Mouse (Mus musculus) adrenal gland, postnatal 14 days (tissue): ENCODE results near the gene Mctp1. TPM values are rescaled to one million over a fixed set of nuclear protein-coding genes. Genes with fewer than 3 reads are reported as not detected.

Experiments used
- DNase-seq: peaks from one replicate; pipeline ENCODE4 v3.0.0; 2021; ENCODE audit warnings: mixed read lengths
- total RNA-seq: library from RNA; stranded (reverse); gene quantifications from 2 replicates; pipeline ENCODE4 v1.2.3, GENCODE M21; 2021

The Mctp1 gene
- total RNA-seq, 1 experiment from 2014 or later: 1.8 TPM

DNA sequence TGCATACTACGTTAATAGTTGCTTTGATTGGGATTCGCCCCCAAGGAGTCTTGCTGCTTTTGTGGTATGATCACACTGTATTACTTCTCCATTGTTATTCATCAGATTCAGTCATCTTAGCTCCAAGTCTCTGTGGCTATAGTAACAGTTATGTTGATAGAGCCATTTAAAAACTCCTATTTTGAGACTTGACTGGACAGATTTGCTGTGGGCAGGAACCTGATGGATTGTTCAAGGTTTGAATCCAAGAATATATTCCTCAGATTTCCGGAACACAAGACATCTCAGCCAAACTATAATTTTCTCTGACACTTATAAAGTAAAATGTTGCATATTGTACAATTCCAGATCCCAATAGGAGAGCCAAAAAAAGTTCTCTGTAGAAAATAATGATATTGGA, 443.4 kb downstream of the Mctp1 start:
- DNase-seq: no peak

DNA sequence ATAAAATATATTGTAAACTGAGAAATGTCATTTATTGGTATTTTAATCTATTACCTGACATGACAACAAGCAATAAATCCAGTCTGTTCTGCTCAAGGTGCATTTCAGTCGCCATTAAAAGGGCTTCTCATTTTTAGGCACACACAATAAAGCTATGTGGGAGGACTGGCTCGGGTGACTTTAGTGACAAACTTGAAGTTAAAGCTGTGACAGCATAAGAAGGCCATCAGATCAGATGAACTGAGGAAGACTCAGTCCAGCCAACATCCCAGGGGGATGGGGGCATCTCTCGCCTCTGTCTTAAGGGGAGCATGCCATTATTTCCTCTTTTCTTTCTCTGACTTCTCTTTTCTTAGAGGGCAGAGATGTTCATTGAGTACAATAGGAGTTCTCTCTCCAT, 453.7 kb downstream of the Mctp1 start:
- DNase-seq: no peak

DNA sequence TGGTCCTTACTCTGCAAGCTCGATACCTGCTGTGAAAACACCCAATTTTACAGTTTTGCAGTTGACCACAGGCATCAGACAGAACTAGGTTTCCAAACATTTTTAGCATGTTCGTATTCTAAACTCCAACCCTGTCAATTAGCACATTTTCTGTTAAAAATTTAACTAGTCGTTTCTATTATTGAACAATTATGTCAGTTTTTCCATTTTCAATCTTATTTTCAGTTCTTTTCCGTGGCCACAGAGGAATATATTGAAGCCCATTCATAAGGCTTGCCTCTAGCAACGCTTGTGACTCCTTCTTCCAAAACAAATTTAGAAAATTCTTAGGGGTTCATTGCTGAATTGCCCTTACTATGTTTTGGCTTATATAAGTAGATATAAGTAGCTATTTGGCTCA, 456.4 kb downstream of the Mctp1 start:
- DNase-seq: no peak

DNA sequence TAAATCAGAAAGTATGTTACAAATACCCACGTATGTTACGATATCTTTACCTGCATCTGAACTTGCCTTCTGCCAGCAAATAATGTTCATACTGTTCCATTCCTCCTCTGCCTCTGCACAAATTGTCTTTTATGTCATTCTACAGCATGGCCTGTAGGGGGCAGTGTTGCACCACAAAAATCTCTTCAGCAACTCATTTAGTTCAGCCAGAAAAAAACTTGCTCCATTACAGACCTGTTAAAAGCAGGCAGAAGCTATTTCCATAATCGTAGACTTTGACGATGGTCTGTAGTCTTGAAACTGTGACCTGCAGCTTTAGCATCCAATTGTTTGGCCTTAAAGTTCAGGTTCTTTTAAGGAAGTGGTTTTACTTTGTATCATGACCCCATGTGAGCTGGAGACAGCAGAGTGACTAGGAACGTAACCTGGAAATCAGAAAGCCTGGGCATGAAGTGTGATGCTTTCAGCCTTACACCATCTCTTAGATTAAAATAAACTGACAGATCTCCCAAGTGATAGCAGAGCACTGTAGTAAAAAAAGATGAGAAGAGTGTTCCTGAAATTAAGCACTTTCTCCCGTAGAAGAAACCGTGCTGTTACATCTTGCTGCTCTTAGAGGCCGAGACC, 460.4 kb downstream of the Mctp1 start:
- DNase-seq: peak; percentile 78

GRCm38 (mm10) chr13:76850412-76851054, 466.2 kb downstream of the Mctp1 start:
- no peak for DNase-seq

DNA sequence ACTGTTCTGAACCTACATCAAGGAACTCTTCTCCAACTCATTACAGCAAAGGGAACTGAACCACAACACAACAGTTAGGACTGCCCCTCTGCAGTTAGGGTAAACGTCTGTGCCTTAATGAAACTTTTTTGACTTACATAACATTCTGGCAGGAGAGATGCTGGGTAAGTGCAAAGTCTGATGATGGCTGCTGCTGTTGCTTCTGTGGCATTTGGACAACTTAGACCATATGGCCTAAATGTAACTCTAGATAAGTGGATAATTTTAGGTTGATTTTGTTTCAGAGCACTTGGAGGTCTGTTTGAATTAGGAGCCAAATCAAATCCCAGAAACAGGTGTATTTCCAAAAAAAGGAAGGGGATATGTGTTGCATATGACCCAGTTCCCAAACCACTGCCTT, 470.0 kb downstream of the Mctp1 start:
- no peak for DNase-seq

DNA sequence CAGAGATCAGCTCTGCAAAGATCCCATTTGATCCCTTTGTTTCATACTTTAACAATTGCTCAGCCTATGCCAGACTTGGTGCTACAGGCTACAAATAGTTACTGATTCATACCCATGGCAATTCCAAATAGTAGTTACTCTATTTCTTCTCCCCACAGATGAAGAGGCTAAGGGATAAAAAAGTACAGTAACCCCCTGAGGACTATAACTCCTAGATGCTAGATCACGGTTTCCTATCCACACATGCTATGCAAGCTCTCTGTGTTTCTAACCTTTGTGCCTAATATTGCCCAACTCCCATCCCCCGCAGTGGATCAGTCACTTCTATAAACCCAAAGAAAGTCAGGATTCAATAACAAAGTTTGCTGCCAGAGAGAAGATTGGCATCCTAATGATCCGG, 470.7 kb downstream of the Mctp1 start:
- no peak for DNase-seq

- DNase-seq: no peak
Observed at GRCm38 (mm10) chr13:76857024-76857423, 472.7 kb downstream of the Mctp1 start.

GRCm38 (mm10) chr13:76858078-76858482, 473.7 kb downstream of the Mctp1 start:
- DNase-seq: no peak

DNA sequence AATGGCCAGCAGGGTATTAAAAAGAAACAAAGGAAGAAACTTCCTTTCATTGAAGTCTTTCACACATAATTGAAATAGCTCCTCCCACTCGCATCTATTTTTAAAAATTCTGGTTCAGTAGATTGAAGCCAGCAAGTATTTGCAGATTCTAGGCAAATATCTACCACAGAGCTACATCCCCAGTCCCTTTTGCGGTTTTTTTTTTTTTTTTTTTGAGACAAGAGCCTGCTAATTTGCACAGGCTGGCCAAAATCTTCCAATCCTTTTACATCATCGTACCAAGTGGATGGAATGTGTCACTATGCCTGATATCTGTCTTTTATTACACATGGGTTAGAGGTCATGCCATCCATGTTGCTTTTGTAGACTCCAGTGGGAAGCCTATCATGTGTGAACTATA, 486.0 kb downstream of the Mctp1 start:
- DNase-seq: no peak

GRCm38 (mm10) chr13:76877887-76878763, 493.8 kb downstream of the Mctp1 start:
- no peak for DNase-seq

- no peak for DNase-seq
Observed at GRCm38 (mm10) chr13:76879008-76879407, 494.7 kb downstream of the Mctp1 start.

GRCm38 (mm10) chr13:76884517-76885092, 500.3 kb downstream of the Mctp1 start:
- no peak for DNase-seq

DNA sequence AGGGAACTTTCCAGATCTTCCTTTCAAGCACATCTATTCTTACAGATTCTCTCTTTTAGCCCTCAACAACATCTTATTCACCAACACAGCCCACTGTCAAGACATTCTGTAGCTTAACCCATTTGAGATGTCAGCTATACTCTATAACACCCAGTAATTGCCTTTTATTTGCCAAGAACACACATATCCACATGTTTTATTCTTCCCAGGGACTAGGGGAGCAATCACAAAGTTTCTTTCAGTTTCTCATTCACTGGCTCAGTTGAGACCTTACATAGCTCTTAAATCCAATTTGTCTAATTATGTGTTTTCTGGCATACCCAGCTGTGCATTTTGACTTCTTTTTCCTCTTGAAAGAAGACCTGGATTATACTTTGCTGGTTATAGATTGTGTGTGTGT, 508.7 kb downstream of the Mctp1 start:
- no peak for DNase-seq

DNA sequence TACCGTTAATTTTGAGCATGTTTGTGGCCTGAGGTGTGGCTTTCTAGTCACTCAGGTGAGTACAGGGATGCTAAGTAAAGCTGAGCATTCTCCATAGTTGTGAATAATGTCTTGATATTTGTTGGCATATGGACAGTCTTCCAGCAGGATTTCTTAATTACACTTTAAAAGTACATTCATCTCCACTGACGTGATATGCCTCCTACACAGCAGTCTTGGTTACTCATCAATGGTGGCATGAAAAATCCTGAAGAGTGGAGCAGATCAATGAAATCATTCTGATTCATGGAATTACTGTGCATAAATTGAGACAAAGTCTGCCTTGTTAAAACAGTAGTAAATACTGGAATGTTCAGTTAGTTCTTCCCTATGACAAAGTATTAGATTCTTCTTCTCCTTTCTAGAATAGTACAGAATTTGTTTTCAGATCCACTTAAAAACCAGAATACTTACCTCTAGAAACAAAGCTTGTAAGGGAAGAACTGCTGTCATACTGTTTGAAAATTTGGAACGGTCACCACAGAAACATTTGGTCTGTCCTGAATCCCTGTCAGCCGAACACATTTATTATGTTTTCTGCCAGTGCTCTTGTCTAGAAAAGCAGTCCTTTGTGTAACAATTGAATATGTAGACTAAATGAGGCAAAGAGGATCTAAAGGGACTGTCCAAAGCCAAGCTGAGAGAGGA, 511.6 kb downstream of the Mctp1 start:
- DNase-seq: no peak

DNA sequence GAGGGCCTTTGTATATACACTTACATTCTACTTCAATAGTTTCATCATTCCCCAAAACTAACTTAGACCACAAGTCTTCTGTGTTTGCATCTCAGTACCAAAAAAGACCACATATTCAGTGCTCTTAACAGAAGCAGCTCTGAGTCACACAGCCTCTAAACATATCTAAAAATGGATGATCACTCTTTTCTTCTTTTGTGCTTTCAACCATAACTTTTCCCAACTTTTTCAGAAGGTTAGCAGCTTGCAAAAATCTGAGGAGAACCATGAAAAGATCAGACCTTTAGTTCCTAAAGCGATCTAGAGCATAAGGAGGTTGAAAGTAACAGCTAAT, 512.1 kb downstream of the Mctp1 start:
- DNase-seq: no peak

GRCm38 (mm10) chr13:76918321-76918720, 534.0 kb downstream of the Mctp1 start:
- DNase-seq: no peak

DNA sequence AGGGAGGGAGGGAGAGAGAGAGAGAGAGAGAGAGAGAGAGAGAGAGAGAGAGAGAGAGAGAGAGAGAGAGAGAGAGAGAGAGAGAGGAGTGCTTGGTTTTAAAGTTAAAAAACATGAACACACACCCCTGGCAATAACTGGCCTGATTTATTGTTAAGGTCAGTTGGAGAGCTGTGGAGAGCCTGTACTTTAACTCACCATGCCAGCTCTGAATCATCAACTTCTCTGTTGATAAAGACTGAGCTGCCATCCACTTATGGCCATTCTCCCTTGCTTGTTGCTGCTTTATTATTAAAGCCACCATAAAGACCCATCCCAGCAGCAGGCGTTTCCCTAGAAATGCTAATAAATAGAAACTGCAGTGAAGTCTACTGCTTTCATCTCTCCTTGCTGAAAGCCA, 542.5 kb downstream of the Mctp1 start:
- DNase-seq: no peak

DNA sequence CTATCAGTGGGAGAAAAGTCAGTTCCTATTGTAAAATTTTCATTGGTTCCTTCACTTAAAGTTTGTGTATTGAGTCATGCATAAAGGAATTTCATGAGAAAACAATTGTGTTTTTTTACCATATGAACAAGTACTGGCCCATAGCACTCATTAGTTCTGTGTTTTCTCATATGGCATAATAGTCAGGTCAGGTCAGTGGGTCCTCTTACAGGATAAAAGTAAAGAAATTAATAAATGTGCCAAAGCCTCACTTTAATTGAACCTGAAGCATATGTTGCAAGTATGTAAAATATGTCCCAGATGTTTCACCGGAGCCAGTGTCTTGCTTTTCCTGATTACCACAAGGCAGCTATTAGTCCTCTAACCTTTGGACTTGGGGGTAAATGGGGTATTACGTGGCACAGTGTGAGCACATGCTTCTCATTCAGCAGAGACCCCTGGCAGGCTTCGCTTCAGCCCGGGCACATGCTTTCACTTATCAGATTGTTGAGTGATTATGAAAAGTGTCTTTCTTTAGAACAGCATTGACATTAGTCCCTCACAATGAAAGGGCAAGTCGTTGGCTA, 543.6 kb downstream of the Mctp1 start:
- DNase-seq: no peak

DNA sequence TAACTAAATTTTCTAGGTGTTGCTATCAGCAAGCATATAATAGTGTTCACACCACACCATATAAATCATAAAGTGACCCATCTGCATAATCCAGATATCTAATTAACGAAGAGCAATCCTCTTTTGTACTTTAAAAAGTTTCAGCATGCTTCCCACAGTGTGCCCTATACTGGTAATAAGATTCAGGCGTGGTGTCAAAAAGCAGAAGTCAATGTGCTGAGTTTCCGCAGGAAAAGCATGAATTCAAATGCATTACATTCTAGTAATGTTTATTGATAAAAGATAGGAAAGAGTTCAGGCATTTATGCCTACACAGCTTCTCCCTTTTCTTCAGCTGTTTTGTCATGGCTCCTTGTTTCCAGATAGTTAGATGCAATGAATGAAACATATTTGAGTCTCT, 544.8 kb downstream of the Mctp1 start:
- no peak for DNase-seq

GRCm38 (mm10) chr13:76932933-76933332, 548.6 kb downstream of the Mctp1 start:
- DNase-seq: no peak

GRCm38 (mm10) chr13:76949234-76949633, 564.9 kb downstream of the Mctp1 start:
- no peak for DNase-seq
